Mouse (Mus musculus) E14TG2a.4 (cell line): ENCODE data around the gene Hapln2.

Experiments used
- H3K27me3 ChIP-seq: 2 replicates; pipeline ENCODE4 v1.6.1; 2014; ENCODE audit warnings: low read length, control low read depth; ENCODE audit not compliant: insufficient read depth
- H3K36me3 ChIP-seq: 2 replicates; pipeline ENCODE4 v1.6.1; 2014; ENCODE audit warnings: low read length, control low read depth; ENCODE audit not compliant: insufficient read depth
- H3K4me1 ChIP-seq: replicated peaks from 2 replicates; pipeline ENCODE4 v1.6.1; 2014; ENCODE audit warnings: low read depth, low read length, control low read depth
- H3K4me3 ChIP-seq: replicated peaks from 2 replicates; pipeline ENCODE4 v1.5.1; 2014; ENCODE audit warnings: mild to moderate bottlenecking, low read length
- H3K9me3 ChIP-seq: 2 replicates; pipeline ENCODE4 v1.6.1; 2014; ENCODE audit warnings: low read length, control low read depth
- CTCF ChIP-seq: conservative IDR thresholded peaks from 2 replicates; pipeline ENCODE4 v1.5.1; 2014; ENCODE audit warnings: low read length
- NANOG ChIP-seq: IDR thresholded peaks from 2 replicates; pipeline ENCODE4 v1.6.1; 2014; ENCODE audit warnings: borderline replicate concordance, low read length, mixed read lengths
- POU5F1 ChIP-seq: IDR thresholded peaks from 2 replicates; pipeline ENCODE4 v1.6.1; 2014; ENCODE audit warnings: low read length, borderline replicate concordance

Hapln2 gene

DNA sequence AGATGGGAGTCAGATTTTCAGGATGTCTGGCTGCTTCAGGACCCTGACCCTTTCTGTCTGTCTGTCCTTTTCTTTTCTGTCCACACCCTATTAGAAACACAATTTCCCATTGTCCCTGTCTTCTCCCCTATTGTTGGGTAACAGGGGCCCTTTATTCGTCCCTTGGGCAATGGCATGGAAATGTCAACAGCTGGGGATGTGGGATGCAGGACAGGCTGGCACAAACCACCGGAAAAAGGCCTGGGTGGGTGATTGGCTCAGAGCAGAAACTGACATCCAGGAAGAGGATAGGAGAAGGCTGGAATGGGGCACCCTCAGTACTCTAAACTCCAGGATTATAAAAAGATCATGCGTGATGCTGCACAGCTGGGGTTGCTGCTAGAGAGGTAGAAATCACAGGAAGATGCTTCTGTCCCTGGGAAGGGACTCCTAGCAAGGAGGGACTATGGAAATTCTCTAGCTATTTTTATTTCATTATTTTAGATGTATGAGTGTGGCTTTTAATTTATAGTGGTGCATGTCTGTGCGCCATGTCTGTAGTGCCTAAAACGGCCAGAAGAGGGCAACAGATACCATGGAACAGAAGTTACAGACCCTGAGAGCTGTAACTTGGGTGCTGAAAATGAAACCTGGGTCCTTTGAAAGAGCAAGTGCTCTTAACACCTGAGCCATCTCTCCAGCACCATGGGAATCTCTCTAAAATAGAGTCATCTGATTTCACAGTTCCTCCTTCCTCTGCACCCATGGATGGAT lies at the start of gene Hapln2:
Hapln2 (minus strand) TSS at position 150 of the 753 bp plus-strand sequence.
- TF ChIP-seq POU5F1: no peak
- no peak for TF ChIP-seq NANOG
- peak; percentile 97 for TF ChIP-seq CTCF
- Histone ChIP-seq H3K4me1 (peaks cover 41% of the 10 kb centered on the region), H3K9me3 (no peaks in the 10 kb centered on the region; the same call in 1 of the 2 replicates), H3K4me3 (no peak within 1 kb of the TSS), H3K36me3 (no peaks in the 10 kb centered on the region), H3K27me3 (peaks cover 60% of the 10 kb centered on the region)

DNA sequence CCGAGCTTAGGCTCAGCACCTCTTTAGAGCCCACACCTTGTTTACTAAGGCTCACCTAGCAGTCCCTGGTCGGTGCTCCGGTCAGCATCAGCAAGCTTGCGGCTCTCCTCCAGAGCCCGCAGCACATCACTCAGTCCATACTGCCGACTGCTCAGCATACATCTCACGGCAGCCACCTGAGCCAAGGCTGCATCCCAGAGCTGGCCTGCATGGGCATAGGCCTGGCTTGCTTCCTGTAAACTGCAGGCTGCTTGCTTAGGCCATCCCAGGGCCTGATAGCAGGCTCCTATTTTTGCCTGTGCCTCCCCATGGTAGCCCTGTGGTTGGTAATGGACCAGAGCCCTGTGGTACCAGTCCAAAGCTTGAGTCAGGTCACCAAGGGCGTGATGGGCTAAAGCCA lies 47.4 kb upstream of the Hapln2 start:
- TF ChIP-seq NANOG (no peak), CTCF (no peak), POU5F1 (no peak)
- no peaks in the 10 kb centered on the region for H3K36me3 ChIP-seq

DNA sequence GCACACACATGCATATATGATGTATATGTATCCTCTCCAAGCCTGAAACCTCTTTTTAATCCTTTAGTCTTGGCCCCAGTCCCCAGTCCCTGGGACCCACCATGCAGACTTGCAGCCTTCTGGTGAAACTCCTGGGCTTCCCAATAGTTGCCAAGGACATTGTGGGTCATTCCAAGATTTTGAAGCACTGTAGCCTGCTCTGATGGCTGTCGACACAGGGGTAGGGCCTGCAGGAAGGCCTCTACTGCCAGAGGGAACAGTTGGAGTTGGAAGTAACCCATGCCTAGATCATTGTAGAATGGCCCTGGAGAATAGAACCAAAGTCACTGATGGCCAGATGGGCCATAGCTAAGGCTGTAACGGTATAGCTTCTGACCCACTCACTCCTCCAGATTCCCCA lies 47.0 kb upstream of the Hapln2 start:
- Histone ChIP-seq H3K27me3 (peaks cover 30% of the 10 kb centered on the region), H3K9me3 (no peaks in the 10 kb centered on the region), H3K4me3 (no peak overlapping the region), H3K4me1 (peaks cover 14% of the 10 kb centered on the region), H3K36me3 (no peaks in the 10 kb centered on the region)
- no peak for TF ChIP-seq POU5F1

More for the DNA sequence above, 47.4 kb upstream of the Hapln2 start:
- Histone ChIP-seq H3K4me3 (no peak overlapping the region), H3K9me3 (no peaks in the 10 kb centered on the region), H3K4me1 (peaks cover 14% of the 10 kb centered on the region), H3K27me3 (peaks cover 30% of the 10 kb centered on the region)

DNA sequence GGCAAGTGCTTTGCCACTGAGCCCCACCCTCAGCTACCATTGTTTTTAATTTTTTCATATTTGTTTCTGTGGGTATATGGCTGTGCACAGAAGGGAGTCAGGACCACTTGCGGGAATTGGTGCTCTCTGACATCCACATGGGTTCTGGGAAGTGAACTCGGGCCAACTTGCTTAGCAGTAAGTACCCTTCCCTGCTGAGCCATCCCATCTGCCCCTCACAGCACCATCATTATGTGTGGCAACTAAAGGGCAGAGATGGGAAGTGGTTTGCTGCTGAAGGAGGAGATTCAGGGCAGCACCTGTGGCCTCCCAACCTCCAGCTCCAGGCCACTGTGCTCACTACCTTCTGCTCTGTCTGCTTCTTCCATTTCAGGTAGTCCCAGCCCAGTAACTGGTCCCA lies 46.2 kb upstream of the Hapln2 start:
- TF ChIP-seq CTCF (no peak), POU5F1 (no peak), NANOG (no peak)
- H3K4me1 ChIP-seq: peaks cover 14% of the 10 kb centered on the region; the same call in 1 of the 2 replicates
- H3K27me3 ChIP-seq: peaks cover 30% of the 10 kb centered on the region
- no peaks in the 10 kb centered on the region for H3K9me3 ChIP-seq
- no peaks in the 10 kb centered on the region for H3K36me3 ChIP-seq
- H3K4me3 ChIP-seq: no peak overlapping the region

DNA sequence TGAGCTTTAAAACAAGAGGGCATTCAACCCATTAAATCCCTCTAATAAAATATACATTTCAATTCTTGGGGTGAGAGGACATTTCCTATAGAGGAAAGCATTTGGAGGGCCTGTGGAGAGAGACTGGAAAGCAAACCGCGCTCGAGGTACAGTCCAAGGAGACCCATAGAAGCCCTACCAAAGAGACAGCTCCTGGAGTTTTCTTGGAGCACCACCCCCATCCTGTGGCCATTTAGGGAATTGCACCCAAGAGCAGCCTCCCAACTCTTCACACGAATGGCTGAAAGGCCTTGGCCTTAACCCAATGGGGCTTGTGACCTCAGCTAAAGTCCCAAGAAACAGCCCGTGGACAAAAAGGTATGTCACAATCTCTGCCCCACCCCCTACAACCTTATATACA lies 44.4 kb upstream of the Hapln2 start:
- H3K4me1 ChIP-seq: peaks cover 10% of the 10 kb centered on the region; the same call in 1 of the 2 replicates
- peaks cover 23% of the 10 kb centered on the region for H3K27me3 ChIP-seq
- no peak for TF ChIP-seq NANOG
- TF ChIP-seq POU5F1: no peak
- TF ChIP-seq CTCF: peak; percentile 93
- H3K4me3 ChIP-seq: no peak overlapping the region
- H3K9me3 ChIP-seq: peaks cover 8% of the 10 kb centered on the region
- no peaks in the 10 kb centered on the region for H3K36me3 ChIP-seq

DNA sequence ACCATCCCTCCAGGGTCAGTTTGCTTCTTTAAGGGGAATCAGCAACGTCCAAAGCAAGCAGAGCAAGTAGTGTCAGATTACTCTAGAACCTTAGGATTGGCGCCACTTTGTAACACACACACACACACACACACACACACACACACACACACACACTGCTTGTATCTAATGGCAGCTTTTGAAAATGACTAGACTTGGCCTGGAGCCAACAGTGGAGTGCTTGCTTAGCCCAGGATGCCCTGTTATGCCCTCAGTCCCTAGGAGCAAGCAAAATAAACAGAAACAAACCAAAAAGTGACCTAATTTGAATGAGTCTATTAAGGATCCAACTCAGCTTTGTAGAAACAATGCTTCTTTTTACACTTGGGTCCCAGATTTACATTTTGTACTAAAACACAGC lies 41.0 kb upstream of the Hapln2 start:
- Histone ChIP-seq H3K4me1 (peaks cover 10% of the 10 kb centered on the region; the same call in 1 of the 2 replicates), H3K4me3 (no peak overlapping the region), H3K36me3 (no peaks in the 10 kb centered on the region), H3K9me3 (peaks cover 24% of the 10 kb centered on the region), H3K27me3 (peaks cover 7% of the 10 kb centered on the region; the same call in 1 of the 2 replicates)
- no peak for TF ChIP-seq POU5F1
- no peak for TF ChIP-seq NANOG
- TF ChIP-seq CTCF: no peak

DNA sequence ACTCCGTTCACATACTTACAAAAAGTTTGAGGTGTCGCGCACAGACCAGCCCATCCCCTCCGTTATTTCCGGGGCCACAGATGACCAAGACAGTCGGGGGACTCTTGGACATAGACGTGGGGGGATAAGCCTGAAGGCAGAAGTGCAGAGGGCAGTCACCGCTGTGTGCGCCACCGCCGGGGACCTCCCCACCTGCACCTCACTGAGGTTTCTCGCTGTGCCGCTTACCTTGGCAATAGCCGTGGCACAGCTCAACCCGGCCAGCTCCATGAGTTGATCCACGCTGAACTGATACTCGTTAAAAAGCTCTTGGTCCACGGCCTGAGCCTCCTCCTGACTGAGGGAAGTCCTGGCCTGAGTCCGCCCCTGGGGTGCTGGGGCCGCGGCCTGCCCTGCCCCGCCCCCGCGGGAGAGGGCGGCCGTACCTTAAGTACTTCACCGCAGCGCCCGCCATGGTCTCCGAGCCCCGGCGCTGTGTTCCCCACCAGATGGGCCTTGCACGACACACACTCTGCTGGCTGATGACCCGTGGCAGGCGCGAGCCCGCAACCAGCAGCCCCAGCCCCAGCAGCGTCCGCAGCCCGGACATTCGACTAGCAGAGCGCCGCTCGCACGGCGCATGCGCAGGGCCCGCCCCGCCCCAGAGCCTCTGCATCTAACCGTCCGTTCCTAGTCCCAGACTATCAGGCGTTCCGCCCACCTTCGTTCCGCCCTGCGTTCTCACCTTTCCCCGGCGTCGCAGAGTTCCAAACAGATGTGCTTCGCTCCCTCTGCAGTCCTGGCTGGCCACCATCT lies 30.7 kb upstream of the Hapln2 start, which contains the start of gene Naxe:
Naxe (minus strand) TSS at position 594 of the 795 bp plus-strand sequence.
- H3K4me1 ChIP-seq: peaks cover 14% of the 10 kb centered on the region
- TF ChIP-seq CTCF (no peak), NANOG (no peak), POU5F1 (no peak)
- peaks cover 7% of the 10 kb centered on the region for H3K9me3 ChIP-seq
- peaks cover 41% of the 10 kb centered on the region for H3K36me3 ChIP-seq
- peak within 1 kb of the TSS; percentile 92 for H3K4me3 ChIP-seq
- 0 out of 2 replicates have a peak, but pooled peaks cover 4% of the 10 kb centered on the region for H3K27me3 ChIP-seq

DNA sequence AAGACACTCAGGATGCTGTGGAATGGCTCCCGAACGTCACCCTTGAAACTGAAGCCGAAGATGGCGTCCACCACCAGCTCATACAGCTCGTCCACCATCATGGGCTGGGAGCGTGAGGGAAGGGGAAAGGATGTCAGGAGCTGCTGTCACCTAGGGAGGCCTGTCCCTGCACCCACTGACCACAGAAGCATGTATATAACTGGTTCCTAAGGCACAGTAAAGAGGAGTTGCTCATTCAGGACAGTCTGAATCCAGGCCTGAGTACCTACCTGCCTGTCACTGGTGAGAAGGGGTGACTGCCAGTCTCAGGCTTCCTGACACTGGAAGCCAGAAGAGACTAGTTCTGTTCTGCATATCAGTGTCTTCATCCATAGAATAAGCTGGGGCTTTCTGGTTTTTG lies 29.6 kb upstream of the Hapln2 start:
- peaks cover 52% of the 10 kb centered on the region for H3K36me3 ChIP-seq
- H3K4me3 ChIP-seq: no peak overlapping the region
- peaks cover 14% of the 10 kb centered on the region for H3K4me1 ChIP-seq
- H3K27me3 ChIP-seq: 0 out of 2 replicates have a peak, but pooled peaks cover 4% of the 10 kb centered on the region
- no peaks in the 10 kb centered on the region for H3K9me3 ChIP-seq
- TF ChIP-seq POU5F1 (no peak), CTCF (no peak), NANOG (no peak)
